Mouse (Mus musculus): ENCODE data around the gene Gata5. TPM values are rescaled to one million over a fixed set of nuclear protein-coding genes. Genes with fewer than 3 reads are reported as not detected.

Gene Gata5
- not detected for polyA plus RNA-seq (2015; fragmentation: Illumina TruSeq; extraction: RNeasy Lipid Tissue Mini Kit (QIAGEN cat#74804); ENCODE audit: low read depth, low replicate concordance)

GRCm38 (mm10) chr2:180334551-180334986 lies at the start of gene Gata5:
Gene Gata5, minus strand, starts transcription at chr2:180334699.

GRCm38 (mm10) chr2:180289440-180290108 lies 44.9 kb downstream of the Gata5 start, which contains the start of gene Rbbp8nl:
Gene Rbbp8nl, minus strand, starts transcription at chr2:180289879.

Other genes with a start within 250 kb of the Gata5 start
- 70.5 TPM for gene Hrh3, start 230.2 kb downstream of the Gata5 start, polyA plus RNA-seq (2015; fragmentation: Illumina TruSeq; extraction: RNeasy Lipid Tissue Mini Kit (QIAGEN cat#74804); ENCODE audit: low read depth, low replicate concordance)
- 56.1 TPM for gene Osbpl2, start 215.4 kb downstream of the Gata5 start, polyA plus RNA-seq (2015; fragmentation: Illumina TruSeq; extraction: RNeasy Lipid Tissue Mini Kit (QIAGEN cat#74804); ENCODE audit: low read depth, low replicate concordance)
- gene Adrm1, start 163.2 kb downstream of the Gata5 start, polyA plus RNA-seq (2015; fragmentation: Illumina TruSeq; extraction: RNeasy Lipid Tissue Mini Kit (QIAGEN cat#74804); ENCODE audit: low read depth, low replicate concordance) = 92.4 TPM
- 5.9 TPM for gene Lama5, start 108.8 kb downstream of the Gata5 start, polyA plus RNA-seq (2015; fragmentation: Illumina TruSeq; extraction: RNeasy Lipid Tissue Mini Kit (QIAGEN cat#74804); ENCODE audit: low read depth, low replicate concordance)
- gene Rps21, start 77.3 kb downstream of the Gata5 start, polyA plus RNA-seq (2015; fragmentation: Illumina TruSeq; extraction: RNeasy Lipid Tissue Mini Kit (QIAGEN cat#74804); ENCODE audit: low read depth, low replicate concordance) = 1,750 TPM
- gene Cables2, start 61.2 kb downstream of the Gata5 start, polyA plus RNA-seq (2015; fragmentation: Illumina TruSeq; extraction: RNeasy Lipid Tissue Mini Kit (QIAGEN cat#74804); ENCODE audit: low read depth, low replicate concordance) = 27.5 TPM
- gene Rbbp8nl, start 44.8 kb downstream of the Gata5 start, polyA plus RNA-seq (2015; fragmentation: Illumina TruSeq; extraction: RNeasy Lipid Tissue Mini Kit (QIAGEN cat#74804); ENCODE audit: low read depth, low replicate concordance) = not detected
- 1.7 TPM for gene Slco4a1, start 121.5 kb upstream of the Gata5 start, polyA plus RNA-seq (2015; fragmentation: Illumina TruSeq; extraction: RNeasy Lipid Tissue Mini Kit (QIAGEN cat#74804); ENCODE audit: low read depth, low replicate concordance)
- gene Ntsr1, start 165.3 kb upstream of the Gata5 start, polyA plus RNA-seq (2015; fragmentation: Illumina TruSeq; extraction: RNeasy Lipid Tissue Mini Kit (QIAGEN cat#74804); ENCODE audit: low read depth, low replicate concordance) = 3.5 TPM
- gene Mrgbp, start 246.6 kb upstream of the Gata5 start, polyA plus RNA-seq (2015; fragmentation: Illumina TruSeq; extraction: RNeasy Lipid Tissue Mini Kit (QIAGEN cat#74804); ENCODE audit: low read depth, low replicate concordance) = 22.4 TPM